Mouse (Mus musculus): ENCODE measurements around the gene Pole3.

DNA sequence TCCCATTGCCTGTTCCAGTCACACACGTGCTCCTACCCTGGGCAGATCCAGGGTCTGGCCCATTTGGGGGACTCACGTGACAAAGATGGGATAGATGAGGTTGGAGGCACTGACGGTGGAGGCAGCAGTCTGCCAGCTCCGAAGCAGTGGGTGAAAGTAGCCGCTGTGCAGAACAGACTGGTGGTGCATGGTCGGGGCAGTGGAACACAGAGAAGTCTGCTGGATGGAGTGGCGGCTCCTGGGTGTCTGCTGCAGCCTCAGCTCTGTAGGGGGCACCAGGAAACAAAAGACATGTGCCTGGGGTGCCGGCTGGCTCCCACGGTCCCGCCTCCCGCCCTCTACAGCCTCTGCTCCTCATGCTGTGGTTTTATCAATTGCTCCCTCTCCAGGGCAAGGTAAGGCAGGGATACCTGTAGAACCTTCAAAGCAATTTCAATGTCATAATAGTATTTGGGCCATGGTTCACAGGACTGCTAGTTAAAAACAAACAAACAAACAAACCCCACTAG lies 10.8 kb downstream of the Pole3 start:
- TF ChIP-seq SMC3 (IDR thresholded peaks at IDR 0.05; ENCODE audit: low read depth, low read length): no peak
- no peak for TF ChIP-seq EP300 (IDR thresholded peaks at IDR 0.05; ENCODE audit: low read length)
- TF ChIP-seq POLR2A (IDR thresholded peaks at IDR 0.05; ENCODE audit: low read depth, low read length): no peak
- TF ChIP-seq HCFC1 (IDR thresholded peaks at IDR 0.05; ENCODE audit: low read depth, low read length): no peak
- TF ChIP-seq USF1 (IDR thresholded peaks at IDR 0.05; ENCODE audit: low read depth, low read length): no peak
- no peak for TF ChIP-seq CTCF (conservative IDR thresholded peaks at IDR 0.05 in 1 of 2, IDR thresholded peaks at IDR 0.05 in 1 of 2; ENCODE audit: low read depth in 2 of 2, low read length in 2 of 2)
- TF ChIP-seq MAZ (IDR thresholded peaks at IDR 0.05; ENCODE audit: low read depth, low read length): no peak
- no peak for TF ChIP-seq MEF2A (IDR thresholded peaks at IDR 0.05; ENCODE audit: borderline replicate concordance, low read depth, low read length)
- TF ChIP-seq USF2 (conservative IDR thresholded peaks at IDR 0.05; ENCODE audit: low read depth, low read length): no peak
- TF ChIP-seq CHD2 (IDR thresholded peaks at IDR 0.05; ENCODE audit: low read length): no peak
- no peak for TF ChIP-seq UBTF (IDR thresholded peaks at IDR 0.05; ENCODE audit: low read depth, low read length)
- no peak for TF ChIP-seq MAX (IDR thresholded peaks at IDR 0.05; ENCODE audit: low read length)
